Mouse (Mus musculus) left cerebral cortex, postnatal 14 days (tissue): ENCODE data around the gene Gm8439. TPM values are rescaled to one million over a fixed set of nuclear protein-coding genes. Genes with fewer than 3 reads are reported as not detected.

Experiments used
- DNase-seq, 2 experiments: peaks; one replicate each; pipeline ENCODE4 v3.0.0; 2021 to 2022; ENCODE audit warnings: low spot score in 2 of 2, mixed read lengths in 1 of 2
- intact Hi-C: fragments of 180-260 bp; cut with DNase I; formaldehyde crosslinking; loops from one replicate; pipeline ENCODE4 v1.15.1; 2025
- total RNA-seq, 2 experiments: library from RNA; stranded (reverse); gene quantifications; 2 replicates each; pipeline ENCODE4 v1.2.3; 2021

The Gm8439 gene
- total RNA-seq, 2 experiments from 2014 or later = not detected

GRCm38 (mm10) chr4:120602669-120603068, 14.1 kb downstream of the Gm8439 start:
- no peak for DNase-seq

GRCm38 (mm10) chr4:120606941-120607340, 18.4 kb downstream of the Gm8439 start:
- intact Hi-C loops = no loop called here
- no peak for DNase-seq

More at GRCm38 (mm10) chr4:120602669-120603068, 14.1 kb downstream of the Gm8439 start:
- intact Hi-C loops = no loop called here

- intact Hi-C loops = no loop called here
- no peak for DNase-seq
Observed at GRCm38 (mm10) chr4:120611005-120611404, 22.5 kb downstream of the Gm8439 start.

- no peak for DNase-seq
- intact Hi-C loops = no loop called here
Observed at GRCm38 (mm10) chr4:120612304-120613080, 23.9 kb downstream of the Gm8439 start.

GRCm38 (mm10) chr4:120613691-120614329, 25.3 kb downstream of the Gm8439 start:
- intact Hi-C loops = no loop called here
- peak; percentile 68 to 74 for DNase-seq

- intact Hi-C loops = no loop called here
- no peak for DNase-seq
Observed at GRCm38 (mm10) chr4:120614644-120615043, 26.1 kb downstream of the Gm8439 start.

GRCm38 (mm10) chr4:120615528-120616081, 27.1 kb downstream of the Gm8439 start:
- intact Hi-C loops = no loop called here
- DNase-seq = peak; percentile 13 to 58

GRCm38 (mm10) chr4:120616199-120617025, 27.9 kb downstream of the Gm8439 start:
- intact Hi-C loops = no loop called here
- DNase-seq = no peak

- no peak for DNase-seq
- intact Hi-C loops = no loop called here
Observed at GRCm38 (mm10) chr4:120627728-120628127, 39.2 kb downstream of the Gm8439 start.

- intact Hi-C loops = no loop called here
- no peak for DNase-seq
Observed at GRCm38 (mm10) chr4:120630218-120630931, 41.8 kb downstream of the Gm8439 start.

- DNase-seq = no peak
- intact Hi-C loops = no loop called here
Observed at GRCm38 (mm10) chr4:120631828-120632227, 43.3 kb downstream of the Gm8439 start.

- intact Hi-C loops = no loop called here
- DNase-seq = no peak
Observed at GRCm38 (mm10) chr4:120635351-120635750, 46.8 kb downstream of the Gm8439 start.

- intact Hi-C loops = no loop called here
- no peak for DNase-seq
Observed at GRCm38 (mm10) chr4:120641946-120642345, 53.4 kb downstream of the Gm8439 start.

GRCm38 (mm10) chr4:120643899-120644298, 55.4 kb downstream of the Gm8439 start:
- intact Hi-C loops = no loop called here
- no peak for DNase-seq

- peak in 1 of 2 experiments; percentile 46 for DNase-seq
Observed at GRCm38 (mm10) chr4:120649369-120650207, 61.0 kb downstream of the Gm8439 start.

GRCm38 (mm10) chr4:120650208-120650592, 61.7 kb downstream of the Gm8439 start:
- no peak for DNase-seq
- intact Hi-C loops = no loop called here

More at GRCm38 (mm10) chr4:120649369-120650207, 61.0 kb downstream of the Gm8439 start:
- intact Hi-C loops = no loop called here

GRCm38 (mm10) chr4:120655898-120656297, 67.4 kb downstream of the Gm8439 start:
- intact Hi-C loops = no loop called here
- no peak for DNase-seq
